Mouse (Mus musculus) CH12.LX (cell line): ENCODE measurements around the gene Cd70. TPM values are rescaled to one million over a fixed set of nuclear protein-coding genes. Genes with fewer than 3 reads are reported as not detected.
A peak's percentile ranks its signal among the peaks of the same experiment; 100 is the strongest.

Experiments used
- DNase-seq: peaks from one replicate; pipeline ENCODE4 v3.0.0-alpha.2; 2013; ENCODE audit errors: extremely low read depth
- H3K27ac ChIP-seq: 2 replicates; pipeline ENCODE4 v1.5.1; 2012; ENCODE audit warnings: low read depth, mild to moderate bottlenecking, control low read depth, moderate library complexity; ENCODE audit not compliant: insufficient read depth
- H3K27me3 ChIP-seq: replicated peaks from 2 replicates; pipeline ENCODE3; 2012; ENCODE audit warnings: inconsistent platforms
- H3K36me3 ChIP-seq, 2 experiments: replicated peaks in 1 of 2; 2 replicates each; pipeline versions ENCODE3 to v1.6.1; 2012; ENCODE audit warnings: inconsistent platforms in 1 of 2, low read length in 1 of 2, mild to moderate bottlenecking in 1 of 2, mixed read lengths in 1 of 2, moderate library complexity in 1 of 2; ENCODE audit not compliant: control insufficient read depth in 1 of 2, insufficient read depth in 1 of 2
- H3K4me1 ChIP-seq, 2 experiments: 2 replicates each; pipeline ENCODE4 v1.6.1; 2012; ENCODE audit warnings: inconsistent platforms in 1 of 2, moderate library complexity in 1 of 2; ENCODE audit not compliant: insufficient read depth in 2 of 2, control insufficient read depth in 1 of 2
- H3K4me2 ChIP-seq: 2 replicates; pipeline ENCODE4 v1.6.1; 2012; ENCODE audit warnings: low read depth, mild to moderate bottlenecking, control low read depth; ENCODE audit not compliant: poor library complexity, insufficient read depth, severe bottlenecking
- H3K4me3 ChIP-seq, 3 experiments: fragments of 150-350 bp in 1 of 3; sonication (generic) in 1 of 3; replicated peaks in 1 of 3; 2 replicates each; pipeline versions ENCODE3 to v1.5.1; 2011 to 2012; ENCODE audit warnings: low read depth in 2 of 3, low read length in 2 of 3, mild to moderate bottlenecking in 2 of 3, moderate library complexity in 2 of 3, control low read depth in 1 of 3, improper control_type of control experiment in 1 of 3, inconsistent platforms in 1 of 3, mixed read lengths in 1 of 3; ENCODE audit not compliant: poor library complexity in 1 of 3
- H3K79me2 ChIP-seq: replicated peaks from 2 replicates; pipeline ENCODE4 v1.6.1; 2012; ENCODE audit warnings: mild to moderate bottlenecking, moderate library complexity; ENCODE audit not compliant: control insufficient read depth, poor library complexity, insufficient read depth, severe bottlenecking; ENCODE audit errors: extremely low read depth
- H3K9ac ChIP-seq: 2 replicates; pipeline ENCODE4 v1.6.1; 2012; ENCODE audit warnings: low read depth, mild to moderate bottlenecking, control low read depth, moderate library complexity; ENCODE audit not compliant: insufficient read depth
- H3K9me3 ChIP-seq: replicated peaks from 2 replicates; pipeline ENCODE3; 2012; ENCODE audit warnings: low read length, inconsistent platforms, mixed read lengths
- CHD2 ChIP-seq: IDR thresholded peaks from 2 replicates; pipeline ENCODE4 v1.6.1; 2011; ENCODE audit warnings: low read length, improper control_type of control experiment
- E2F4 ChIP-seq: IDR thresholded peaks from 2 replicates; pipeline ENCODE4 v1.6.1; 2011; ENCODE audit warnings: low read depth, low read length, improper control_type of control experiment; ENCODE audit not compliant: insufficient replicate concordance
- ELF1 ChIP-seq: IDR thresholded peaks from 2 replicates; pipeline ENCODE4 v1.6.1; 2014; ENCODE audit warnings: low read depth, mild to moderate bottlenecking, inconsistent platforms, low read length, improper control_type of control experiment
- EP300 ChIP-seq: IDR thresholded peaks from 2 replicates; pipeline ENCODE4 v1.6.1; 2011; ENCODE audit warnings: low read length, improper control_type of control experiment
- GABPA ChIP-seq: IDR thresholded peaks from 2 replicates; pipeline ENCODE4 v1.6.1; 2012; ENCODE audit warnings: low read depth, low read length, improper control_type of control experiment, inconsistent platforms; ENCODE audit not compliant: insufficient replicate concordance
- HCFC1 ChIP-seq: IDR thresholded peaks from 2 replicates; pipeline ENCODE4 v1.6.1; 2012; ENCODE audit warnings: low read depth, mild to moderate bottlenecking, inconsistent platforms, low read length, improper control_type of control experiment
- JUN ChIP-seq: IDR thresholded peaks from 2 replicates; pipeline ENCODE4 v1.6.1; 2011; ENCODE audit warnings: low read depth, mild to moderate bottlenecking, low read length, improper control_type of control experiment, moderate library complexity; ENCODE audit not compliant: insufficient read depth
- KAT2A ChIP-seq: IDR thresholded peaks from 2 replicates; pipeline ENCODE4 v1.6.1; 2012; ENCODE audit warnings: low read length, improper control_type of control experiment, inconsistent platforms; ENCODE audit not compliant: insufficient replicate concordance
- MAFK ChIP-seq: IDR thresholded peaks from 2 replicates; pipeline ENCODE4 v1.6.1; 2011; ENCODE audit warnings: low read length, improper control_type of control experiment; ENCODE audit not compliant: insufficient replicate concordance
- MAX ChIP-seq: IDR thresholded peaks from 2 replicates; pipeline ENCODE4 v1.6.1; 2011; ENCODE audit warnings: low read length, improper control_type of control experiment
- MXI1 ChIP-seq: IDR thresholded peaks from 2 replicates; pipeline ENCODE4 v1.6.1; 2011; ENCODE audit warnings: mild to moderate bottlenecking, low read depth, low read length, improper control_type of control experiment
- NELFE ChIP-seq: IDR thresholded peaks from 2 replicates; pipeline ENCODE4 v1.6.1; 2011; ENCODE audit warnings: low read depth, low read length, improper control_type of control experiment
- NRF1 ChIP-seq: IDR thresholded peaks from 2 replicates; pipeline ENCODE4 v1.6.1; 2014; ENCODE audit warnings: low read depth, mild to moderate bottlenecking, inconsistent platforms, low read length, improper control_type of control experiment, moderate library complexity
- POLR2A ChIP-seq: IDR thresholded peaks from 2 replicates; pipeline ENCODE4 v1.6.1; 2011; ENCODE audit warnings: low read depth, mild to moderate bottlenecking, improper control_type of control experiment, low read length
- POLR2AphosphoS2 ChIP-seq: IDR thresholded peaks from 2 replicates; pipeline ENCODE4 v1.6.1; 2011; ENCODE audit warnings: low read depth, low read length, improper control_type of control experiment
- SMC3 ChIP-seq: IDR thresholded peaks from 2 replicates; pipeline ENCODE4 v1.6.1; 2011; ENCODE audit warnings: low read depth, low read length, improper control_type of control experiment
- TCF12 ChIP-seq: IDR thresholded peaks from 2 replicates; pipeline ENCODE4 v1.6.1; 2014; ENCODE audit warnings: low read depth, mild to moderate bottlenecking, inconsistent platforms, low read length, improper control_type of control experiment
- UBTF ChIP-seq: IDR thresholded peaks from 2 replicates; pipeline ENCODE4 v1.6.1; 2012; ENCODE audit warnings: low read depth, mild to moderate bottlenecking, inconsistent platforms, low read length, improper control_type of control experiment, moderate library complexity
- USF1 ChIP-seq: IDR thresholded peaks from 2 replicates; pipeline ENCODE4 v1.6.1; 2014; ENCODE audit warnings: low read depth, mild to moderate bottlenecking, inconsistent platforms, low read length, improper control_type of control experiment
- ZC3H11A ChIP-seq: IDR thresholded peaks from 2 replicates; pipeline ENCODE4 v1.6.1; 2012; ENCODE audit warnings: low read depth, mild to moderate bottlenecking, inconsistent platforms, low read length, improper control_type of control experiment
- ZKSCAN1 ChIP-seq: IDR thresholded peaks from 2 replicates; pipeline ENCODE4 v1.6.1; 2012; ENCODE audit warnings: low read depth, inconsistent platforms, low read length, improper control_type of control experiment, borderline replicate concordance
- ZNF384 ChIP-seq: IDR thresholded peaks from 2 replicates; pipeline ENCODE4 v1.6.1; 2012; ENCODE audit warnings: low read depth, low read length, improper control_type of control experiment, inconsistent platforms
- dilution Hi-C: fragments of 300-500 bp; cut with MboI; formaldehyde crosslinking; loops from 2 replicates; pipeline ENCODE4 v1.14.3; 2020; ENCODE audit warnings: low sequenced_read_pairs; ENCODE audit not compliant: extremely low pct_unique_long_range_greater_than_20kb, extremely low pct_ligation_motif_present
- in situ Hi-C: fragments of 300-500 bp; cut with MboI; formaldehyde crosslinking; loops from 3 replicates; pipeline ENCODE4 v1.14.3; 2019; ENCODE audit warnings: low sequenced_read_pairs, low pct_ligation_motif_present, low pct_unique_long_range_greater_than_20kb, mixed read lengths
- polyA plus RNA-seq: library from polyadenylated mRNA; unstranded; fragments of >175 nt; gene quantifications from 2 replicates; pipeline ENCODE4 v1.2.1, GENCODE M21; 2012; ENCODE audit warnings: low read depth; ENCODE audit not compliant: insufficient read length
- total RNA-seq, 2 experiments: library from RNA; depleted of rRNA; stranded (reverse); fragments of 300-350 nt in 1 of 2; fragments of >200 nt in 1 of 2; gene quantifications; 2 replicates each; pipeline ENCODE4 v1.2.3; 2012 to 2014

Cd70 gene
- total and polyA plus RNA-seq, 3 experiments: 137 to 965 (median 321) TPM

DNA sequence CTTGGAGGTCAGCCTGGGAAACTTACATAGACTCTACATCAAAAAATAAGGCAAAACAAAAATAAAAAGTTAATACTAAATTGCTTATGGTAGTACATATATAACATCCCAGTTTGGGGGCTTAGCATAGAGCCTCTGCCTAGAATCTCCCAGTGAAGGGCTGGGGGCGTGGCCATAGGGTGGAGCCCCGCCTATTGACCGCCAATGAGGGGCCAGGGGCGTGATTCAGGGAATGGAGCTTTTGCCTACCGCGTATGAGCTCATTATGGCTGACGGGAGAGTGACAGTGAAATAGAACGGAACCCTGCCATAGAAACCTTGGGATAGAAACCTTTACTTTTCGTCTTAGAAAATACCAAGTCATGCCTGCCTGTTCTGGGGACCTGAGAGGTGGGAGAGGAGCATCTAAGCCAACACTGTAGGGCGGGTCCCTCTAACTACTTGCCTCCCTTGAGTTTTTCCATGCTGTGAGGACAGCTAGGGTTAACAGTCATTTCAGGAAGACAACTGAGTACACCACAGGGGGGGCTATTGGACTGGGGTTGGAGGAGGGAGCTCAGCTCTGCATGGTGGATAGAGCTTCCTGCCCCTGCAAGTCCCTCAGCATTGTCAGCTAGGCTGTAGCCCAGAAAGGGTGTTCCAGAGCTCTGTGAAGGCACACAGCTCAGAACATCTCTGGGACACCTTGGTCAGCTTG, 49.8 kb downstream of the Cd70 start (continued):
- TF ChIP-seq E2F4 (no peak), USF1 (no peak), EP300 (peak; percentile 59), CHD2 (no peak), ZKSCAN1 (no peak), MAX (no peak), POLR2AphosphoS2 (no peak), MAFK (no peak), GABPA (no peak), ZNF384 (no peak), TCF12 (no peak), KAT2A (no peak), MXI1 (peak; percentile 35; the same call in 1 of the 2 replicates), JUN (peak; percentile 70), HCFC1 (no peak), UBTF (no peak), ZC3H11A (no peak), NELFE (no peak)

DNA sequence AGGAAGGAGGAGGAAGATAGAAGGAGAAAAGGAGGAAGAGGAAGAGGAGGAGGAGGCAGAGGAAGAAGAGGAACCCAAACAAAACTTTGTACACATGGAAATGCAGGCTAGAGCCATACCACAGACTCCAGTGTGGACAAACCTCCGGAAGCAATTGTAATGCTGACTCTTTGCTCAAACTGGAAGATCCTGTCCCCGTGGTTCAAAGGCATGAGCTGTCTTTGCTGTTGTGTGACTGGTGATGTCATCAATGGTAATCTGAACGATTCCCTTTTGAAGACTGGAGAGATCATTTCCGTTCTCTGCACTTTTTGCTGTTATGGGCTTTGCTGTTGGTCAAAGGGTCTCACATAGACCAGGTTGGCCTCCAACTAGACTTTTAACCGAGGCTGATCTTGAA, 51.3 kb downstream of the Cd70 start:
- Histone ChIP-seq H3K9ac (no peak overlapping the region), H3K9me3 (no peaks in the 10 kb centered on the region), H3K4me2 (no peak overlapping the region), H3K36me3 (peaks cover 7 to 34% of the 10 kb centered on the region in 2 experiments), H3K27ac (peak overlapping the region; percentile 54; the same call in 1 of the 2 replicates), H3K4me3 (no peak overlapping the region), H3K27me3 (no peaks in the 10 kb centered on the region), H3K79me2 (no peaks in the 10 kb centered on the region), H3K4me1 (peaks cover 31 to 60% of the 10 kb centered on the region in 2 experiments)
- dilution Hi-C loops: no loop called here
- in situ Hi-C loops: loop anchor here (5.0 to 25.0 kb wide), 2 partner anchors 69 to 239 kb away; no protein-coding TSS in a partner anchor
- TF ChIP-seq SMC3 (no peak), POLR2A (no peak), ELF1 (peak; percentile 17; the same call in 1 of the 2 replicates), NRF1 (no peak), EP300 (no peak)
- DNase-seq: no peak
